Mouse (Mus musculus): ENCODE measurements around the gene Ccl6. TPM values are rescaled to one million over a fixed set of nuclear protein-coding genes. Genes with fewer than 3 reads are reported as not detected.

Ccl6 gene
- total RNA-seq, 2 experiments from 2014 or later = 7.0 to 9.3 TPM

- DNase-seq (ENCODE audit: low spot score in 2 of 2) = no peak
These were observed 5.4 kb upstream of the Ccl6 start for GRCm38 (mm10) chr11:83598207-83598837.

GRCm38 (mm10) chr11:83597796-83598195 lies 4.9 kb upstream of the Ccl6 start:
- no peak for DNase-seq (ENCODE audit: low spot score in 2 of 2)

GRCm38 (mm10) chr11:83595669-83596455 lies 3.0 kb upstream of the Ccl6 start:
- no peak for DNase-seq (ENCODE audit: low spot score in 2 of 2)

GRCm38 (mm10) chr11:83593453-83593852 lies 566 bp upstream of the Ccl6 start:
- no peak for DNase-seq (ENCODE audit: low spot score in 2 of 2)

DNA sequence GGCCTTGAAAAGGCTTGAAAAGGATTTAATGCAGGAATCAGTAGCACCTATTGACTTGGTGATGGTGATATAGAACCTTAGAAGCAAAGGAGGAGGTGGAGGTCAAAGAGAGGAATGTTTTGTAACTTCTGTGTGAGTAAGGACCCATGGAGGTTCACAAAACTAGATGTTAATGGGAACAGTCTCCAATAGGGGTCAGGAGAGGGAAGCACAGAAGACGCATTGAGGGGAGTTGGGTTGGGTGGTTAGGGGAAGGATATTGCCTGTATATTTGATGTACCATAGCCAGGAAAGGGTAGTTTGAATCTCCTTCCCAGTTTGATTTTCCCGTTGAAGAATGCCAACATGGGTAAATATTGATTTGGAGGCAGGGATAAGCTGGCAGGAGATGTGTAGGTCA lies 8.7 kb downstream of the Ccl6 start:
- no peak for DNase-seq (ENCODE audit: low spot score in 2 of 2)

DNA sequence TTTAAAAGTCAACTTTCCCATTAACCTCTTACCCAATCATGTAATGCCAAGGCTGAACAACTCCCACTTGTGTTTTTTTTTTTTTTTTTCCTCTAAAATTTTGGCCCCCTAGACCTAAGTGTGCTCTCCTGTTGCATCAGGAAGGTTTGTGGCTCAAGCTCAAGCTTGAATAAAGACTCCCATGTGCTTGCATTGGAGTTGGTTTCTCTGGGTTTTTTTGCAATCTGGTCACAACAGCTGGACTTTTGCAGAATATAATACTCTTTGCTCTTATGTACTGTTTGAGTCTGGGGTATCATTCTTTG lies 9.5 kb downstream of the Ccl6 start:
- no peak for DNase-seq (ENCODE audit: low spot score in 2 of 2)

GRCm38 (mm10) chr11:83582626-83583449 lies 10.0 kb downstream of the Ccl6 start:
- no peak for DNase-seq (ENCODE audit: low spot score in 2 of 2)

GRCm38 (mm10) chr11:83581626-83582610 lies 11.0 kb downstream of the Ccl6 start:
- no peak for DNase-seq (ENCODE audit: low spot score in 2 of 2)

GRCm38 (mm10) chr11:83580699-83581232 lies 12.1 kb downstream of the Ccl6 start:
- no peak for DNase-seq (ENCODE audit: low spot score in 2 of 2)

DNA sequence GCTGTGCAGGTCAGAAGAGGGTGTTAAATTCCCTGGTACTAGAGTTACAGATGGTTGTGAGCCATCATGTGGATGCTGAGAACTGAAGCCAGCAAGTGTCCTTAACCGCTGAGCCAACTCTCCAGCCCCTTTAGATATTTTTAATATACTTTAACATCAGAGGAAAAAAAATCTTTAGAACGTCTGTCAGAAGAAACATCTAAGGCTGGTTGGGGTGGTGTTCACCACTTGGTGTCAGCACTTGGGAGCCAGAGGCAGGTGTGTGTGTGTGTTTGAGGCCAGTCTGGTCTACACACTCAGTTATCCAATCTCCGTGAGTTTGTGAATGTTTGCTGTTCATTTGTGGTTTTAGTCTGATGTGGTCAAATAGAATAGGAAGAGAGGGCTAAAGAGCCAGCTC lies 13.9 kb downstream of the Ccl6 start:
- DNase-seq (ENCODE audit: low spot score in 2 of 2) = no peak

GRCm38 (mm10) chr11:83578186-83578760 lies 14.6 kb downstream of the Ccl6 start, which contains the start of gene Ccl9:
Ccl9 (minus strand) TSS chr11:83578636.
- DNase-seq (ENCODE audit: low spot score in 2 of 2) = no peak

- no peak for DNase-seq (ENCODE audit: low spot score in 2 of 2)
These were observed 15.8 kb downstream of the Ccl6 start for GRCm38 (mm10) chr11:83576927-83577555.

DNA sequence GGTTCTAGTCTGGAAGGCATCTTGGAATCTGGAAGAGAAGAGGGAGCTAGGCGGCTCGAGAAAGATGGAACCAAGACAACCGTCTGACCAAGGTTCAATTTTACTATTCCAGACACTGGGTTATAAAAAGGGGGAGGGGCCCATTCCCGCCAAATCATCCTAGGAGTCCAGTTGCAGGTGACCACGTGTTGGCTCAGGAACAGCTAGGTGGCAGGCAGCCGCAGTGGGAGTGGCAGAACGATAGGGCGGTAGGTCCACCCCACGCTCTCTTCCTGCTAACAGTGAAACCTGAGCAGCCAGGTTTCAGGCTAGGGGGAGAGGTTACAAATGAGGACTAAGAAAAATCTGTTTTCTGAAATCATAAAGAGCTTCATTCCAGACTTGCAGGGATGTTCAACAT lies 20.1 kb downstream of the Ccl6 start:
- DNase-seq (ENCODE audit: low spot score in 2 of 2) = no peak

- no peak for DNase-seq (ENCODE audit: low spot score in 2 of 2)
These were observed 20.7 kb downstream of the Ccl6 start for GRCm38 (mm10) chr11:83572223-83572622.

GRCm38 (mm10) chr11:83570189-83570588 lies 22.7 kb downstream of the Ccl6 start:
- DNase-seq (ENCODE audit: low spot score in 2 of 2) = no peak

GRCm38 (mm10) chr11:83569249-83569648 lies 23.6 kb downstream of the Ccl6 start:
- no peak for DNase-seq (ENCODE audit: low spot score in 2 of 2)

- no peak for DNase-seq (ENCODE audit: low spot score in 2 of 2)
These were observed 24.1 kb downstream of the Ccl6 start for GRCm38 (mm10) chr11:83568786-83569185.

GRCm38 (mm10) chr11:83568061-83568460 lies 24.8 kb downstream of the Ccl6 start:
- DNase-seq (ENCODE audit: low spot score in 2 of 2) = no peak

DNA sequence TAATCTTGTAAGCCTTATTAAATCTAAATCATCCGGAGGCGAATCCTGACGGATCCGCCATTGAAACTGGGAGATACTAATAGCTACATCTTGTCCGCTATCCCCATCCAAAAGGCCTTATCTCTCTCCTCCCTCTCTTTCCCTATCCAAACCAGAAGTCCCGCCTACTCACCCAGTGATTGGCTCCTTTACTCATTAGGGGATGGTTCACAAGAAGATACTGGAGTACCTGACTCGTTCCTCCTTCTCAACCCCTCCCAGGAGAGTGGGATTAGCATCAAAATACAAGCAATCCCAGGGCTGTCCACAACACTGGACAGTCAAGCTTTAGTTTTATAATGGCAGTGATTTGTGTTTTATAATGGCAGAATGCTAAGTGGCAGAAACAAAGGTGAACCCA lies 25.6 kb downstream of the Ccl6 start:
- no peak for DNase-seq (ENCODE audit: low spot score in 2 of 2)

GRCm38 (mm10) chr11:83566617-83567016 lies 26.3 kb downstream of the Ccl6 start:
- no peak for DNase-seq (ENCODE audit: low spot score in 2 of 2)

Measured in adrenal gland, postnatal 4 days (tissue).